Mouse (Mus musculus): ENCODE measurements at regions not wholly inside any gene's neighbourhood (a gene's known extent, or its start where the extent isn't known, plus 50 kb on each side); places are given as distances from the start of the nearest gene placed in this dataset.

GRCm38 (mm10) chr5:64653764-64654163, 149.4 kb upstream of the Klf3 start:
- no peak for DNase-seq (ENCODE audit: low spot score)

- DNase-seq (ENCODE audit: low spot score) = no peak
These were observed 147.9 kb upstream of the Klf3 start for GRCm38 (mm10) chr5:64655286-64655685.

- DNase-seq (ENCODE audit: low spot score) = no peak
These were observed 141.2 kb upstream of the Klf3 start for GRCm38 (mm10) chr5:64661959-64662358.

- DNase-seq (ENCODE audit: low spot score) = no peak
These were observed 140.7 kb upstream of the Klf3 start for GRCm38 (mm10) chr5:64662476-64662875.

GRCm38 (mm10) chr5:64663766-64664165, 139.4 kb upstream of the Klf3 start:
- DNase-seq (ENCODE audit: low spot score) = no peak

GRCm38 (mm10) chr5:64665064-64665463, 138.1 kb upstream of the Klf3 start:
- DNase-seq (ENCODE audit: low spot score) = no peak

GRCm38 (mm10) chr5:64666256-64666655, 136.9 kb upstream of the Klf3 start:
- DNase-seq (ENCODE audit: low spot score) = no peak

GRCm38 (mm10) chr5:64667053-64667452, 136.1 kb upstream of the Klf3 start:
- no peak for DNase-seq (ENCODE audit: low spot score)

GRCm38 (mm10) chr5:64673861-64674260, 129.3 kb upstream of the Klf3 start:
- DNase-seq (ENCODE audit: low spot score) = no peak

GRCm38 (mm10) chr5:64676214-64676945, 126.8 kb upstream of the Klf3 start:
- DNase-seq (ENCODE audit: low spot score) = no peak

GRCm38 (mm10) chr5:64676946-64677588, 126.1 kb upstream of the Klf3 start:
- no peak for DNase-seq (ENCODE audit: low spot score)

- DNase-seq (ENCODE audit: low spot score) = no peak
These were observed 124.5 kb upstream of the Klf3 start for GRCm38 (mm10) chr5:64678706-64679105.

- no peak for DNase-seq (ENCODE audit: low spot score)
These were observed 123.1 kb upstream of the Klf3 start for GRCm38 (mm10) chr5:64679996-64680625.

GRCm38 (mm10) chr5:64681161-64681560, 122.0 kb upstream of the Klf3 start:
- DNase-seq (ENCODE audit: low spot score) = no peak

GRCm38 (mm10) chr5:64682326-64682845, 120.8 kb upstream of the Klf3 start:
- no peak for DNase-seq (ENCODE audit: low spot score)

GRCm38 (mm10) chr5:64683419-64683818, 119.8 kb upstream of the Klf3 start:
- DNase-seq (ENCODE audit: low spot score) = no peak

- DNase-seq (ENCODE audit: low spot score) = no peak
These were observed 118.9 kb upstream of the Klf3 start for GRCm38 (mm10) chr5:64684275-64684674.

GRCm38 (mm10) chr5:64690148-64690547, 113.0 kb upstream of the Klf3 start:
- no peak for DNase-seq (ENCODE audit: low spot score)

GRCm38 (mm10) chr5:64691406-64692100, 111.6 kb upstream of the Klf3 start:
- DNase-seq (ENCODE audit: low spot score) = no peak

GRCm38 (mm10) chr5:64692335-64692734, 110.9 kb upstream of the Klf3 start:
- DNase-seq (ENCODE audit: low spot score) = no peak

- no peak for DNase-seq (ENCODE audit: low spot score)
These were observed 109.6 kb upstream of the Klf3 start for GRCm38 (mm10) chr5:64693616-64694015.

GRCm38 (mm10) chr5:64694606-64695005, 108.6 kb upstream of the Klf3 start:
- DNase-seq (ENCODE audit: low spot score) = no peak
